Mouse (Mus musculus) embryo, embryonic 9.5 days (tissue): ENCODE data around the gene Gm3409.
A peak's percentile ranks its signal among the peaks of the same experiment; 100 is the strongest.
"Not testable (repeated sequence)": the region's sequence is repeated elsewhere in the genome, so short reads cannot be mapped to it uniquely, and the experiment has no call there.

Experiments used
- DNase-seq: peaks from one replicate; pipeline ENCODE4 v3.0.0-alpha.2; 2017; ENCODE audit errors: extremely low spot score

The Gm3409 gene

GRCm38 (mm10) chr5:146537347-146537746 is at the start of gene Gm3409:
Gene Gm3409 (plus strand): TSS chr5:146537647.
- not testable (repeated sequence) for DNase-seq

GRCm38 (mm10) chr5:146488959-146489358 is 48.5 kb upstream of the Gm3409 start:
- DNase-seq = not testable (repeated sequence)

GRCm38 (mm10) chr5:146491063-146491462 is 46.4 kb upstream of the Gm3409 start, which contains the start of gene Gm6370:
Gene Gm6370 (plus strand): TSS chr5:146491363.
- DNase-seq = not testable (repeated sequence)

GRCm38 (mm10) chr5:146502099-146502498 is 35.3 kb upstream of the Gm3409 start, which contains the start of gene 4930449I24Rik:
Gene 4930449I24Rik (plus strand): TSS chr5:146502399.
- not testable (repeated sequence) for DNase-seq

- DNase-seq = not testable (repeated sequence)
Observed at GRCm38 (mm10) chr5:146513823-146514222, 23.6 kb upstream of the Gm3409 start, which contains the start of gene Gm3402. Gene Gm3402 (plus strand): TSS chr5:146514123.

GRCm38 (mm10) chr5:146525501-146525900 is 11.9 kb upstream of the Gm3409 start, which contains the start of gene Gm3404:
Gene Gm3404 (plus strand): TSS chr5:146525801.
- not testable (repeated sequence) for DNase-seq

- not testable (repeated sequence) for DNase-seq
Observed at GRCm38 (mm10) chr5:146555836-146556235, 18.4 kb downstream of the Gm3409 start, which contains the start of gene Gm3415. Gene Gm3415 (plus strand): TSS chr5:146556136.

- no peak for DNase-seq
Observed at GRCm38 (mm10) chr5:146564259-146564658, 26.8 kb downstream of the Gm3409 start.

GRCm38 (mm10) chr5:146567054-146567453 is 29.6 kb downstream of the Gm3409 start:
- DNase-seq = peak; percentile 33

- DNase-seq = not testable (repeated sequence)
Observed at GRCm38 (mm10) chr5:146570179-146570578, 32.7 kb downstream of the Gm3409 start.

- DNase-seq = not testable (repeated sequence)
Observed at GRCm38 (mm10) chr5:146571830-146572734, 34.6 kb downstream of the Gm3409 start.

- not testable (repeated sequence) for DNase-seq
Observed at GRCm38 (mm10) chr5:146572735-146573042, 35.2 kb downstream of the Gm3409 start.

GRCm38 (mm10) chr5:146576668-146577067 is 39.2 kb downstream of the Gm3409 start:
- no peak for DNase-seq

GRCm38 (mm10) chr5:146584156-146584477 is 46.7 kb downstream of the Gm3409 start:
- no peak for DNase-seq

- peak; percentile 51 for DNase-seq
Observed at GRCm38 (mm10) chr5:146584478-146585306, 47.2 kb downstream of the Gm3409 start, which contains the start of gene Gpr12. Gene Gpr12 (minus strand): TSS chr5:146585239.

- no peak for DNase-seq
Observed at GRCm38 (mm10) chr5:146585307-146585651, 47.8 kb downstream of the Gm3409 start.

- DNase-seq = no peak
Observed at GRCm38 (mm10) chr5:146586357-146587070, 49.1 kb downstream of the Gm3409 start.
